Mouse (Mus musculus) heart, embryonic 14.5 days (tissue): ENCODE measurements around the gene Crebbp. TPM values are rescaled to one million over a fixed set of nuclear protein-coding genes. Genes with fewer than 3 reads are reported as not detected.

Experiments used
- ATAC-seq: fragments of 200-750 bp; cut with Nextera tagmentation; 2 replicates; pipeline ENCODE4 v1.8.0; 2017; ENCODE audit warnings: low read depth, moderate TSS enrichment; ENCODE audit not compliant: insufficient number of reproducible peaks, insufficient read depth, low FRiP score
- H3K27ac ChIP-seq, 2 experiments: fragments of 200-500 bp in 1 of 2; fragments of 300-500 bp in 1 of 2; sonication (generic) in 1 of 2; replicated peaks in 1 of 2; 2 replicates each; pipeline ENCODE4 v1.5.1; 2012 to 2014; ENCODE audit warnings: low read depth in 2 of 2, low read length in 2 of 2, control low read depth in 1 of 2, mild to moderate bottlenecking in 1 of 2, mixed read lengths in 1 of 2; ENCODE audit not compliant: control insufficient read depth in 1 of 2, insufficient read depth in 1 of 2
- H3K27me3 ChIP-seq: fragments of 300-500 bp; sonication (generic); 2 replicates; pipeline ENCODE4 v1.6.1; 2014; ENCODE audit warnings: mild to moderate bottlenecking, low read length, control low read depth; ENCODE audit not compliant: control insufficient read depth, insufficient read depth
- H3K36me3 ChIP-seq: fragments of 300-500 bp; sonication (generic); 2 replicates; pipeline ENCODE4 v1.6.1; 2014; ENCODE audit warnings: mild to moderate bottlenecking, control low read depth, low read length, mixed read lengths; ENCODE audit not compliant: control insufficient read depth, insufficient read depth
- H3K4me1 ChIP-seq, 2 experiments: fragments of 200-500 bp in 1 of 2; fragments of 300-500 bp in 1 of 2; sonication (generic) in 1 of 2; 2 replicates each; pipeline ENCODE4 v1.6.1; 2012 to 2014; ENCODE audit warnings: low read length in 2 of 2, control low read depth in 1 of 2, mixed read lengths in 1 of 2; ENCODE audit not compliant: control insufficient read depth in 2 of 2, insufficient read depth in 2 of 2
- H3K4me2 ChIP-seq: fragments of 300-500 bp; sonication (generic); 2 replicates; pipeline ENCODE4 v1.6.1; 2014; ENCODE audit warnings: mild to moderate bottlenecking, low read length
- H3K4me3 ChIP-seq, 2 experiments: fragments of 200-500 bp in 1 of 2; fragments of 300-500 bp in 1 of 2; sonication (generic) in 1 of 2; 2 replicates each; pipeline ENCODE4 v1.5.1; 2012 to 2014; ENCODE audit warnings: low read length in 2 of 2, mild to moderate bottlenecking in 2 of 2, control low read depth in 1 of 2, low read depth in 1 of 2, moderate library complexity in 1 of 2; ENCODE audit not compliant: control insufficient read depth in 1 of 2, insufficient read depth in 1 of 2
- H3K9ac ChIP-seq: fragments of 300-500 bp; sonication (generic); 2 replicates; pipeline ENCODE4 v1.6.1; 2014; ENCODE audit warnings: mild to moderate bottlenecking, low read length
- H3K9me3 ChIP-seq: fragments of 300-500 bp; sonication (generic); 2 replicates; pipeline ENCODE4 v1.6.1; 2016; ENCODE audit warnings: low read length, control low read depth; ENCODE audit not compliant: control insufficient read depth
- WGBS: fragments of 180-500 bp; shearing (Covaris S2); extraction: QIAGEN DNeasy Blood & Tissue Kit; methylation state at CpG from one replicate; pipeline ENCODE4 v1.1.7; 2014; 5-methylcytosine and 5-hydroxymethylcytosine counted together
- polyA plus RNA-seq: library from polyadenylated mRNA; unstranded; fragments of >200 nt; fragmentation: Nextera tagmentation; extraction: Ambion mirVana; gene quantifications from 2 replicates; pipeline ENCODE4 v1.2.1, GENCODE M21; 2014

Gene Crebbp
- polyA plus RNA-seq, 1 experiment from 2014 or later: 24.8 TPM

DNA sequence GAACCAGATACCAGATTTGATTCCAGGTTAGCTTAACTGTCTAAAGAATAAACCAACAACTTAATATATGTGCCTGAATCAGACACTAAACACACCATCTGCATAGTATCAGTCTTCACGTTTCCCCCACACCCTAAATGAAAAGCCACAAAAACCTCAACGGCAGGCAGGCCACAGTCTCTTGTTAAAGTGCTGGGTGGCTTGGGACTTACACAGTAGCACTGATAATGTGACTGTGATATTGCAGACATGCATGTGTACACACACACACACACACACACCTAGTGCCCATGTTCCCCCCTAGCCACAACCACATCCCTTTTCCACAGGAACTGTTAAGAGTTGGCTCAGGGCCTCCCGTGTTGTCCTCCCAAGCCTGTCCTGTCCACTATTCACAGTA lies 139.0 kb downstream of the Crebbp start:
- Histone ChIP-seq H3K4me1 (peaks cover 0 to 17% of the 10 kb centered on the region in 2 experiments; a peak in 3 of 4 replicates), H3K4me2 (no peak overlapping the region), H3K36me3 (no peaks in the 10 kb centered on the region), H3K27ac (no peak overlapping the region), H3K27me3 (no peaks in the 10 kb centered on the region), H3K4me3 (no peak overlapping the region), H3K9ac (no peak overlapping the region), H3K9me3 (no peaks in the 10 kb centered on the region)
- WGBS: 64% methylated on average over 3 of the region's 3 CpGs
- no peak for ATAC-seq

- Histone ChIP-seq H3K4me2 (no peak overlapping the region), H3K9ac (no peak overlapping the region), H3K27me3 (no peaks in the 10 kb centered on the region), H3K4me3 (no peak overlapping the region), H3K27ac (no peak overlapping the region), H3K36me3 (no peaks in the 10 kb centered on the region), H3K9me3 (no peaks in the 10 kb centered on the region), H3K4me1 (peaks cover 0 to 12% of the 10 kb centered on the region in 2 experiments; a peak in 3 of 4 replicates)
- 56% methylated on average over 6 of the region's 6 CpGs for WGBS
- no peak for ATAC-seq
Measured at GRCm38 (mm10) chr16:4074297-4074696, 139.5 kb downstream of the Crebbp start.

DNA sequence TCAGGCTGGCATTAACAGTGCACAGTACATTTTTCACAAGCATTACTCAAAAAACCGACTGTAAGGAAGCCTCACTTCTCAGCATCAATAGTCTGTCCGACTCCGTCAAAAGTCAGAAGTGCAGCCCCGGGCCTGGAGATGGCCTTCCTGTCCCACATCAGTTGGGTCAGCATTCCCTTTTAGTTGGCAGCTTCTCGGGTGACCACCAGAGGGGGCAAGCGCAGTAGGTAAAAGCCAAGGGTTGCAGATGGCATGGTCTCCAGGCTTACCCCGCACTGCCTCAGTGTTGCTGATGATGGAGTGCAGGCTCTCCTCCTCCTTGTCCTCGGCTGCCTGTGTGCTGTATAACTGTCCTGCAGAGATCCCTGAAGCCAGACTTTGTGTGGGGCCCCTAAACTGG lies 145.2 kb downstream of the Crebbp start:
- Histone ChIP-seq H3K27me3 (no peaks in the 10 kb centered on the region), H3K4me1 (no peaks in the 10 kb centered on the region), H3K9ac (no peak overlapping the region), H3K4me3 (no peak overlapping the region), H3K27ac (no peak overlapping the region), H3K4me2 (no peak overlapping the region), H3K9me3 (no peaks in the 10 kb centered on the region), H3K36me3 (peaks cover 49% of the 10 kb centered on the region)
- ATAC-seq: no peak
- WGBS: 50% methylated on average over 8 of the region's 8 CpGs

DNA sequence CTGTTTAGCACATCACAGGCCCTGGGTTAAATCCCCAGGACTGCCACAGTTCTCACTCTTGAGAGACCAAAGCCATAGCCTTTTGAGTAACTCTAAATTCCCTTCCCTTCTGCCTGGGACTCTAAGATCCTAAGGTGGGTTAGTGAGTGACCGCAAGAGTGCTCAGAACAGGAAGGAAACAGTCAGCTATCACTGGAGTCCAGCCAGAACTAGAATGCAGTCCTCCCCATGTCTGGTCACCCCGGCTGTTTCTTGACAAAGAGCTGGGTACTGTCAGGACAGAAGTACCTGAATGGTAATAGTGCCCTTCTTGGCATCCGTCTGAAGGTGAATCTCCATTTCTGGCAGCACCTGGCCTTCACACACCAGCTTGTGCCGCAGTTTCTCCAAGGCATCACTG lies 148.9 kb downstream of the Crebbp start:
- WGBS: 88% methylated on average over 4 of the region's 4 CpGs
- Histone ChIP-seq H3K36me3 (peaks cover 83% of the 10 kb centered on the region), H3K27ac (no peak overlapping the region), H3K27me3 (no peaks in the 10 kb centered on the region), H3K4me2 (no peak overlapping the region), H3K4me1 (no peaks in the 10 kb centered on the region), H3K9me3 (no peaks in the 10 kb centered on the region), H3K4me3 (no peak overlapping the region), H3K9ac (no peak overlapping the region)
- no peak for ATAC-seq

- H3K27me3 ChIP-seq: no peaks in the 10 kb centered on the region
- H3K36me3 ChIP-seq: peaks cover 92% of the 10 kb centered on the region
- H3K9ac ChIP-seq: no peak overlapping the region
- H3K4me1 ChIP-seq: no peaks in the 10 kb centered on the region
- ATAC-seq: no peak
- H3K4me2 ChIP-seq: no peak overlapping the region
- H3K9me3 ChIP-seq: no peaks in the 10 kb centered on the region
- WGBS: 80% methylated on average over 3 of the region's 3 CpGs
- H3K4me3 ChIP-seq: no peak overlapping the region
- no peak overlapping the region for H3K27ac ChIP-seq
Measured at GRCm38 (mm10) chr16:4053811-4054210, 160.0 kb downstream of the Crebbp start.

DNA sequence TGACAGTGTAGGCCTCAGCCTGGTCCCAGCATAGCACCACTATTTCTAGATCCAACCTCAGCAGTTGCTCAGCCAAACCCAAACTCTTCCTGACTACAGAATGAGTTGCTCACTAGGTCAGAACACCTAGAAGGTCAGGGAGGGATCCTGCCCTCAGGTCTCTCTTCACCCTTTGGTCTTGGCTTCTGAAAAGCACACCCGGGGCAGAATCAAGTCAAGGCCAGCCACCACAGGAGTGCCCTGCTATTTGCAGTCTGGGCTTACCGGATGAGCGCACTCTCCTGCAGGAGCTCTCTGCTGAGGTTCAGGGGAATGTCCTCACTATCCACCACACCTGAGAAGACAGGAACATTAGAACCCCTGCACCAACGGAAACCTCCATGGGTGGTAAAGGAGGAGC lies 161.2 kb downstream of the Crebbp start:
- Histone ChIP-seq H3K9me3 (no peaks in the 10 kb centered on the region), H3K27ac (no peak overlapping the region), H3K9ac (no peak overlapping the region), H3K4me3 (no peak overlapping the region), H3K36me3 (peaks cover 92% of the 10 kb centered on the region), H3K4me1 (no peaks in the 10 kb centered on the region), H3K27me3 (no peaks in the 10 kb centered on the region), H3K4me2 (no peak overlapping the region)
- 92% methylated on average over 4 of the region's 4 CpGs for WGBS
- no peak for ATAC-seq

- WGBS: 78% methylated on average over 4 of the region's 4 CpGs
- no peak overlapping the region for H3K9ac ChIP-seq
- ATAC-seq: no peak
- H3K4me3 ChIP-seq: no peak overlapping the region
- H3K36me3 ChIP-seq: peaks cover 100% of the 10 kb centered on the region
- no peak overlapping the region for H3K4me2 ChIP-seq
- no peaks in the 10 kb centered on the region for H3K4me1 ChIP-seq
- H3K27me3 ChIP-seq: no peaks in the 10 kb centered on the region
- no peak overlapping the region for H3K27ac ChIP-seq
- H3K9me3 ChIP-seq: no peaks in the 10 kb centered on the region
Measured at GRCm38 (mm10) chr16:4045524-4045923, 168.3 kb downstream of the Crebbp start.

GRCm38 (mm10) chr16:4044093-4044492 lies 169.7 kb downstream of the Crebbp start:
- Histone ChIP-seq H3K36me3 (peaks cover 100% of the 10 kb centered on the region), H3K4me1 (no peaks in the 10 kb centered on the region), H3K9ac (no peak overlapping the region), H3K4me3 (no peak overlapping the region), H3K27me3 (no peaks in the 10 kb centered on the region), H3K4me2 (no peak overlapping the region), H3K9me3 (no peaks in the 10 kb centered on the region), H3K27ac (no peak overlapping the region)
- no peak for ATAC-seq
- 89% methylated on average over 2 of the region's 2 CpGs for WGBS
